Mouse (Mus musculus): ENCODE measurements around the gene Pnpla7.

Gene Pnpla7

GRCm38 (mm10) chr2:25072398-25072797 lies 96.6 kb downstream of the Pnpla7 start:
- no peak for DNase-seq (ENCODE audit: low spot score)

DNA sequence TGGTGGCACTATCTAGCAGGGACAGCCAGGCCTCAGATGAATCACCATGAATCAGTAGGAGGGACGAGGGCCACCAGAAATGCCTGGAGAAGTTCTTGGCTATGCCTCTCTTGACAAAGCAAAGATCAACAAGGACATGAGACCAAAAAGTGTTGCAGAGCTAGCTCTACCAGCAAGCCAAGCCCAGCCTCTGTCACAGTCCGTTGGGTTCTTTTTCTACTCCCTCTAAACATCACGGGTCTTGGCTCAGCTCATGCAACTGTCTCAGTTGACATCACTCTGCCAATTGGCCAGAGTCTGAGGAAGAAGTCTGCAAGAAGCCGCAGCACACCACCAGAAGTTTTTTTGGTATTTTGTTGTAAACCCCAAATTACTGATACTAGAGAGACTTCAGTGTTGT lies 99.7 kb downstream of the Pnpla7 start:
- DNase-seq (ENCODE audit: low spot score) = no peak

DNA sequence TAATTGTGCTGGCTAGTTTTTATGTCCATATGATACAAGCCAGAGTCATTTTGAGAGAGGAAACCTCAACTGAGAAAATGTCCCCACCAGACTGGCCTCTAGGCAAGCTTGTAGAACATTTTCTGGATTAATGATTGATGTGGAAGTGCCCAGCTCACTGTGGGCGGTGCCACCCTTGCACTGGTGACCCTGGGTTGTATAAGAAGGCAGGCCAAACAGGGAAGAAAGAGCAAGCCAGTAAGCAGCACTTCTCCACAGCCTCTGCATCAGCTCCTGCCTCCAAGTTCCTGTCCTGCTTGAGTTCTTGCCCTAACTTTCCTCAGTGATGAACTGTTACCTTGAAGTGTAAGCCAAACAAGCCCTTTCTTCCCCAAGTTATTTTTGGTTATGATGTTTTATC lies 103.1 kb downstream of the Pnpla7 start:
- no peak for DNase-seq (ENCODE audit: low spot score)

DNA sequence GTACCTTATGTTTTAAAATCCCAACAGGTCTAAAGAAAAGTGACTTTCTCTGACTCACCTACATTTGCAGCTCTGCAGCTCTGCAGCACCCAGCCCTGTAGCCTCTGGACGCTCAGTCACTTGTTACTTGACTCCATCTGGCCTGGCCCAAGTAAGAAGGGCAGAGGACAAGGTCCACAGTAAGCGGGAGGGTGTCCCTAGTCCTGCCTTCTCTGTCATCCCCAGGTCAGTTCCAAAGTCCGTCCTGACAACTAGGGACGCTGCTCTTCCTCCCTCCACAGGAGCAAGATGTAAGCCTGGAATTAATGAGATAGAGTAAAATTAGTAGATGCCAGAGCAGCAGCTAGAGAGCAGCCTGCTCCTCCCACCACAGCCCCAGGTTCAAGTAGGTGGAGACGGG lies 104.2 kb downstream of the Pnpla7 start, which contains the start of gene Entpd8:
TSS of gene Entpd8 (plus strand) at position 229 of the 400 bp plus-strand sequence.
- DNase-seq (ENCODE audit: low spot score) = no peak

DNA sequence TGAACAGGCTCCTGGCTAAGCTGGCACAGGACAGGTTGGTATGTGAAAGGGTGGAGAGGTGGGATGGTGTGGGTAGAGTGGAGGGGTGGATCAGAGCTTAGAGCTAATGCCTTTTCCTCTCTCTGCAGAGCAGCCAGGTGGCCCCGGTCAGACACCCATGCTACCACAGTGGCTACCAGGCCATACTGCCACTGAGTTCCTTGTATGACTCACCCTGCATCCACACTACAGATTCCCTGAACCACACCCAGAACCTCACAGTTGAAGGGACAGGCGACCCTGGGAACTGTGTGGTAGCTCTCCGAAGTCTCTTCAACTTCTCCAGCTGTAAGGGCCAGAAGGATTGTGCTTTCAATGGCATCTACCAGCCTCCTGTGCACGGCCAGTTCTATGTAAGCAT lies 107.9 kb downstream of the Pnpla7 start:
- no peak for DNase-seq (ENCODE audit: low spot score)

GRCm38 (mm10) chr2:25085571-25085970 lies 109.7 kb downstream of the Pnpla7 start:
- DNase-seq (ENCODE audit: low spot score) = no peak

DNA sequence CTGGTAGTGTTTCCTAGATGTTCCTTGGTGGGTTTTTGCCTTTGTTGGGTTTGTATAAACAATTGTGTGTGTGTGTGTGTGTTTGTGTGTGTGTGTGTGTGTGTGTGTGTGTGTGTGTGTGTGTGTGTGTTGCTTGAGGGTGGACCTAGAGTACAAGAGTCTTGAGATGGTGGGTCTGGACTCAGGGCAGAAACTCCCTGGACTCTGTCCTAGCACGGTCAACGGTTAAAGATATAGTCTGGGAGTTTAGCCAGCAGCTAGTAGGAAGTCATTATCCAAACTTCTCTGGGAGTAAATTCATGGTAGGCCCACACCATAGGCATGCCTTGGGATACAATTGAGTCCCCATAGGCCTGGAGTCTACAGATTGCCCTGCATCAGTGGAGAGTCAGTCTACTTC lies 112.0 kb downstream of the Pnpla7 start:
- no peak for DNase-seq (ENCODE audit: low spot score)

GRCm38 (mm10) chr2:25088636-25089035 lies 112.8 kb downstream of the Pnpla7 start:
- no peak for DNase-seq (ENCODE audit: low spot score)

DNA sequence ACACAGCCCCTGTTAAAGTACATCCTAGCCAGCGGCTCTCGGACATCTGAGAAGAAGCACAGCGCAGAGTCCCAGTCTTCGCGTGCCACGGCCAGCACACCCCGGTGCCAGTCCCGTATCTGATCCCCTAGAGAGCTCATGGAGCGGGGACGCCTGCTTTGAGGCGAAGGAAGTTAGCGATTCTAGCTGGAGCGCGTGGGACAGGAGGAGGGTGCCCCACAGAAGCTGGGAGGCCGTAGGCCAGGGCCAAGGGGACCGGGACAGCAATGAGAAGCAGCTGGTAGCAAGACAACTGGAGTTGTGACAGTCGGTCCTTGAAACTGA lies 118.9 kb downstream of the Pnpla7 start:
- no peak for DNase-seq (ENCODE audit: low spot score)

- DNase-seq (ENCODE audit: low spot score) = no peak
Measured at GRCm38 (mm10) chr2:25095109-25095850, 119.4 kb downstream of the Pnpla7 start, which contains the start of gene Noxa1. Gene Noxa1 (minus strand): TSS chr2:25095149.

DNA sequence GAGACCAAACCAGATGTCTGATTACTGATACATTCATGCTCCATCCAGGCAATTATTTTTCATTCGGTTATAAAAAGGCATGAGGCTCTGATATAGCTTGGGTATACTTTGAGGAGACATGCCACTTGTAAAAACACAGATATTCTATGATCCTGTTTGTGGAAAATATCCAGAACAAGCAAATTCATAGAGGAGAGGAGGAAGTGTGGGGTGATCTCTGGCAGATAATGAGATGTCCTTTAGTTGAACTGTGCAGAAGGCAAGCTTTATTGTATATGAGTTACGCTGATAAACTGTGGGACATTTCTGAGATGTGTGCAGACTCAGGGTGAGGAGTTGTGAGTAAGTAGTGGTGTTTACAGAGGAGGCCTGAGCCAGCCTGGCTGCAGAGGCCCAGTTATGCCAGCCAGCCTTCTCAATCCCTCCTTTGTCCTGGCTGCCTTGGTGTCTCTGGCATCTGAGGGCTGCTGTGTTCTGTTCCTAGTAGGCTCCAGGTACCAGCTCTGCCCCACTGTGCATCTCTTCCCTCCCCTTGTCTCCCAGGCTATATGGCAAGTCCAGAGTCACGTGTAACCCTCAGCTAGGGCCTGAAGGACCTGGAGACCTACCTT lies 122.3 kb downstream of the Pnpla7 start:
- no peak for DNase-seq (ENCODE audit: low spot score)

DNA sequence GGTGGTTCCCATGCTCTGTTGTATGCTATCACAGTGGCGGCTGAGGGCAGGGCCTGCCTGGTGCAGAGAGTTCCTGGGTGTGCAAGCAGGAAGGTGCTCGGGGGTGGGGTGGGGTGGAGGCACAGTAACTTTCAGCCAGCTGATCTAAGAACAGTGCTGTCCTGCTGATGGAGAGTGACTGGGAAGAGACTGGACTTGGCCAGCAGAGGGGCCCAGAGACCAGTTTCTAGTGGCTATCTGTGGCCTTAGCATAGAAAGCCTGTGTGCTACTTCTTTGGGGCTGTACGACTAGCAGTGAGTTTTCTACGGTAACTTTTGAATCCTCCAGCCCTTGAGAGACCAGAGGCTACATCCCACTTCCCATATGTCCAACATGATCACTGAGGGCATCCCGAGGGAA lies 123.1 kb downstream of the Pnpla7 start:
- DNase-seq (ENCODE audit: low spot score) = no peak

GRCm38 (mm10) chr2:25099703-25100102 lies 123.9 kb downstream of the Pnpla7 start:
- no peak for DNase-seq (ENCODE audit: low spot score)
